Mouse (Mus musculus) lung, postnatal 0 days (tissue): ENCODE measurements at regions not wholly inside any gene's neighbourhood (a gene's known extent, or its start where the extent isn't known, plus 50 kb on each side); places are given as distances from the start of the nearest gene placed in this dataset.
A peak's percentile ranks its signal among the peaks of the same experiment; 100 is the strongest.

Experiments used
- ATAC-seq: fragments of 200-750 bp; cut with Nextera tagmentation; 2 replicates; pipeline ENCODE4 v1.8.0; 2017; ENCODE audit warnings: moderate library complexity
- DNase-seq: peaks from one replicate; pipeline ENCODE4 v3.0.0-alpha.2; 2016; ENCODE audit warnings: low spot score
- H3K27ac ChIP-seq: fragments of 300-500 bp; sonication (generic); 2 replicates; pipeline ENCODE4 v1.5.1; 2014; ENCODE audit warnings: antibody characterized with exemption, mild to moderate bottlenecking, low read length, mixed read lengths
- H3K27me3 ChIP-seq: fragments of 300-500 bp; sonication (generic); replicated peaks from 2 replicates; pipeline ENCODE4 v1.6.1; 2014; ENCODE audit warnings: low read length, mixed read lengths; ENCODE audit not compliant: insufficient read depth
- H3K36me3 ChIP-seq: fragments of 300-500 bp; sonication (generic); 2 replicates; pipeline ENCODE4 v1.6.1; 2014; ENCODE audit warnings: low read length, mixed read lengths; ENCODE audit not compliant: insufficient read depth
- H3K4me1 ChIP-seq: fragments of 300-500 bp; sonication (generic); 2 replicates; pipeline ENCODE4 v1.6.1; 2014; ENCODE audit warnings: antibody characterized with exemption, low read depth, low read length, mixed read lengths; ENCODE audit not compliant: insufficient read depth
- H3K4me2 ChIP-seq: fragments of 300-500 bp; sonication (generic); replicated peaks from 2 replicates; pipeline ENCODE4 v1.6.1; 2014; ENCODE audit warnings: low read depth, mild to moderate bottlenecking, low read length, moderate library complexity, mixed read lengths
- H3K4me3 ChIP-seq: fragments of 300-500 bp; sonication (generic); 2 replicates; pipeline ENCODE4 v1.5.1; 2014; ENCODE audit warnings: low read depth, low read length
- H3K9ac ChIP-seq: fragments of 300-500 bp; sonication (generic); replicated peaks from 2 replicates; pipeline ENCODE4 v1.6.1; 2014; ENCODE audit warnings: low read depth, mild to moderate bottlenecking
- H3K9me3 ChIP-seq: fragments of 300-500 bp; sonication (generic); 2 replicates; pipeline ENCODE4 v1.6.1; 2016; ENCODE audit warnings: low read length, mixed read lengths
- CTCF ChIP-seq: IDR thresholded peaks from 2 replicates; pipeline ENCODE4 v1.5.1; 2016; ENCODE audit warnings: antibody characterized with exemption, mild to moderate bottlenecking
- EP300 ChIP-seq: IDR thresholded peaks from 2 replicates; pipeline ENCODE4 v1.6.1; 2016; ENCODE audit warnings: antibody characterized with exemption, mild to moderate bottlenecking, control low read depth
- WGBS: fragments of 180-500 bp; shearing (Covaris S2); extraction: QIAGEN DNeasy Blood & Tissue Kit; methylation state at CpG from one replicate; pipeline ENCODE4 v1.1.7; 2014; 5-methylcytosine and 5-hydroxymethylcytosine counted together

DNA sequence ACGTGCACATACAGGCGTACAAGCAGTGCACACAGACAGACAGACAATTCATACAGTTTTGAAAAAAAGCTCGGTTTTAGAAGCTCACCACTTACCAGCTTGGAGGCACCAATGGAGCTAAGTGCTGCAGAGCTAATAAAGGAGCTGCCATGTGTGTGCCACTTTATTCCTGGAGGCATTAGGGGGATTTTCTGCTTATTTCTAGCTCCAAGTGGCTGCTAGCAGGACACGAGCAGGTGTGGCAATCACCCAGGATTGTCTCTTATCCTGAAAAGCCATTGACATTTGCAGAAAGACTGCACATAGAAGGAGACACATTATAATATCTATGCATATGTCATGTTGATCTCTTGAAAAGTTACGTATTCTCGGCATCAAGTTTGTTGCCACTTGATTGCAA, 472.5 kb downstream of the Slc4a3 start:
- no peak overlapping the region for H3K9ac ChIP-seq
- no peak overlapping the region for H3K4me2 ChIP-seq
- H3K36me3 ChIP-seq: no peaks in the 10 kb centered on the region
- no peaks in the 10 kb centered on the region for H3K4me1 ChIP-seq
- 0 out of 2 replicates have a peak overlapping the region, but pooled peaks have one; percentile 14 for H3K27ac ChIP-seq
- H3K27me3 ChIP-seq: no peaks in the 10 kb centered on the region
- no peak overlapping the region for H3K4me3 ChIP-seq
- DNase-seq: peak; percentile 58
- no peaks in the 10 kb centered on the region for H3K9me3 ChIP-seq
- WGBS: 53% methylated on average over 6 of the region's 6 CpGs
- no peak for TF ChIP-seq EP300
- TF ChIP-seq CTCF: no peak
- peak; percentile 59 for ATAC-seq

DNA sequence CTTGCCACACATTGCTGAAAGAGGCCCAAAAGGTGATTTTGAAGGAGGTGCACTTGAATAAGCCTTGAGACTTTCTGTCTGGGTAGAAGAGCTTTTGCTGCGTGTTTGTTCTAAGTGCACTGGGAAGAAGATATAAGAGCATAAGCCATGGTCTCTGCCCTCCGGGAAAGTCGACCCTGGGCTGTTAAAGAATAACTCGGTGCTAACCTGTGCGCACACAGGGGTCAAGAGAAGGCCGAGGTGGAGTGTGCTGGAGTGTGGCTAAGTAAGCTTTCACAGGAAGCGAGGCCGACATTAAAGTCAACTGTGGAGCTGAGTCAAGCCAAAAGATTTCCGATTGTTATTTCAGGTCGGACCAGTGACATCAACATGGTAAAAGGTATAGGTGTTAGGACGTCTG, 473.0 kb downstream of the Slc4a3 start:
- peak; percentile 97 for ATAC-seq
- Histone ChIP-seq H3K36me3 (no peaks in the 10 kb centered on the region), H3K4me1 (no peaks in the 10 kb centered on the region), H3K4me2 (no peak overlapping the region), H3K4me3 (no peak overlapping the region), H3K9ac (no peak overlapping the region), H3K9me3 (no peaks in the 10 kb centered on the region), H3K27me3 (no peaks in the 10 kb centered on the region), H3K27ac (no peak overlapping the region)
- peak; percentile 84 for DNase-seq
- TF ChIP-seq CTCF: no peak
- peak; percentile 86 for TF ChIP-seq EP300
- WGBS: 34% methylated on average over 11 of the region's 11 CpGs

DNA sequence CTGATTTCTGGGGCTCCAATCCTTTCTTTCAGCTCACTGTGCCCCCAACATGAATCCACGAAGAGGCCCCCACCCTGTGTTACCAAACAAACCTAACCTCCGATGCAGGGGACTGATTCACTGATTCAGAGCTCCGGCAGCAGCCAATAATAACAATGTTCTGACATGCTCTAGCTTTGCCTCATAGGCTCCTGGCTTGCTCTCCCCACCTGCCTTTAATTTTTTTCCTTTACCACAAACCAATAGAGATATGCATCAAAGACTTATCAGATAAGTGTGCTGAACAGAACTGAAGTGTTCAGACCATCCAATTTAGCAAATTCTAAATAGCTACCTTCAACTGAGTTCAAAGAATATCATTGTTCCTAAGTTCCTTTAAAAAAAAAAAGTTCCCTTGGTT, 478.6 kb downstream of the Slc4a3 start:
- no peak for TF ChIP-seq CTCF
- TF ChIP-seq EP300: no peak
- WGBS: 34% methylated on average over 3 of the region's 3 CpGs
- Histone ChIP-seq H3K4me1 (no peaks in the 10 kb centered on the region), H3K4me2 (no peak overlapping the region), H3K27ac (no peak overlapping the region), H3K36me3 (no peaks in the 10 kb centered on the region), H3K9me3 (no peaks in the 10 kb centered on the region), H3K4me3 (no peak overlapping the region), H3K9ac (no peak overlapping the region), H3K27me3 (no peaks in the 10 kb centered on the region)
- DNase-seq: no peak
- no peak for ATAC-seq

DNA sequence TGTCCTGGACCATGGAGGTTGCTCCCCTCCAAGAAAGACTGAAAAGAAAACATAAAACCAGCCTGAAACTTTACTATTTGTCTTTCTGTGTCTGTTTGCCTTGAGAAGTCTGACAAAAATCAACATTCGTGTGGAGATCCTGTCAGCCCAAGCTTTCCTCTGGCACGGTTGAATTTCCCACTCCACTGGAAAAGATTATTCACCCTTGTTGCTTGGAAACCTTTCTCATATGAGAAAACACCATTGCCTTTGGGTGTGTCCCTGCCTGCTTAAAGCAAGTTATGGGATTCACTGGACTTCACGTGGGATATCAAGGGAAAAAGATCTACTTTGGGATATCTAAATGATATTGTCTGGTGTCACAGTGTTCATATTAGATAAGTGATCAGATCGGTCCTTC, 479.3 kb downstream of the Slc4a3 start:
- H3K9me3 ChIP-seq: no peaks in the 10 kb centered on the region
- H3K4me3 ChIP-seq: no peak overlapping the region
- WGBS: 48% methylated on average over 4 of the region's 4 CpGs
- TF ChIP-seq EP300 (no peak), CTCF (no peak)
- no peak overlapping the region for H3K27ac ChIP-seq
- DNase-seq (peak; percentile 36), ATAC-seq (no peak)
- no peak overlapping the region for H3K4me2 ChIP-seq
- peaks cover under 1% of the 10 kb centered on the region; the same call in 1 of the 2 replicates for H3K4me1 ChIP-seq
- H3K9ac ChIP-seq: no peak overlapping the region
- no peaks in the 10 kb centered on the region for H3K27me3 ChIP-seq
- no peaks in the 10 kb centered on the region for H3K36me3 ChIP-seq

DNA sequence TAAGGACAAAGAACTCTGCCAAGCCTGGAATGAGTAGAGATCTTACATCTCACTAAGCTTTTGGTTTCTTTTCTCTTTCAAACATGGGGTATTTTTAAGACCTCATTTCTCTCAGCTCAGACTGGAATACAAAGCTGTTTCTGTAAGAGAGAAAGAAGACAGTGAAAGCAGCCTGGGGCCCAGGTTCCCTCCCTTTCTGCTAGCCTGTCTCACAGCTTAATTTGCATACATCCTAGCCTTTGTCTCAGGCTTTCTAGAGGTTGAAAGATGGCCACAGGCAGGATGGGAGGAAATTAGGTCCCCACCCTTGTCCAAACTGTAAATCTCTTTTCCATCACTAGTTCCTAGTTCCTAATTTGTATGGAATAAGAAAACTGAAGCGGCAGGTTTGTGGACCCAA, 483.0 kb downstream of the Slc4a3 start:
- Histone ChIP-seq H3K27me3 (no peaks in the 10 kb centered on the region), H3K4me2 (no peak overlapping the region), H3K4me3 (no peak overlapping the region), H3K9ac (no peak overlapping the region), H3K4me1 (peaks cover 9% of the 10 kb centered on the region; the same call in 1 of the 2 replicates), H3K9me3 (no peaks in the 10 kb centered on the region), H3K36me3 (no peaks in the 10 kb centered on the region), H3K27ac (no peak overlapping the region)
- ATAC-seq (no peak), DNase-seq (no peak)
- TF ChIP-seq EP300 (no peak), CTCF (no peak)
- 76% methylated on average over 1 of the region's 1 CpGs for WGBS

DNA sequence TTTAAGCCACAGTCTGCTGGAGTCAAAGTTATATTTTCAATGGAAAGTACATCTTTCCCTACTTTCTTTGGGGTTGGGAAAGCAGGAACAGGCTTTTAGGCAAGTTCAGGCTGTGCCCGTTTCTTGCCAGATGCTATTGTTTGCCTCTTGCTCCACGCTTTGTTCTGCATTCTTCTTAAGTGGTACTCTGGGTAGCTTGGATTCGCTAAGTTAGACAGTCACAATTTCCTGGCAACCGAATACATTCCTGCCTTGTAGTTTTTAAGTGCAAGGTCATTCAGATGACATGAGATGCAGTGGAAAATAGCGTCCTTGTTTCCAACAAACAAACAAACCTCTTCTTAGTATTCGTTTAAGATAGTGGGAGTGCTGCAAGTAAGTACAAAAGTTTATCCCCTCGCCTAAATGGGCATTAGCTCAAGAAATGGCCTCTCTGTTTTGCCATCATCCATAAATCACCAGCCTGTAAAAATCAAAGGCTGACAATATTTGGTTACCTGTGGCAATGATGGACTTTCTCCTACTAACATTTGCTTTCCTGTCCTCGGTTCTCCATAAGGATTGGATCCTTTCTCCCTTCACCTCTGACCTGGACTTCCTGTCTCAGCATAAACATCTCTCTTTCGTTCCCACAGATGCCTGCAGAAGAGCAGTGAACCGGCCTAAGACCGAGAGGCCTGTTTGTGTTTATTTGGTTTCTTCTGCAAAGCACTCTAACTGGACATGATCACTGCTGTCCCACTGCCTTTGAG, 485.3 kb downstream of the Slc4a3 start:
- no peaks in the 10 kb centered on the region for H3K27me3 ChIP-seq
- H3K4me1 ChIP-seq: peaks cover 9% of the 10 kb centered on the region; the same call in 1 of the 2 replicates
- no peak overlapping the region for H3K4me2 ChIP-seq
- WGBS: 17% methylated on average over 11 of the region's 11 CpGs
- H3K4me3 ChIP-seq: no peak overlapping the region
- peak; percentile 72 for DNase-seq
- no peak overlapping the region for H3K9ac ChIP-seq
- H3K9me3 ChIP-seq: no peaks in the 10 kb centered on the region
- no peaks in the 10 kb centered on the region for H3K36me3 ChIP-seq
- peak overlapping the region; percentile 47 for H3K27ac ChIP-seq
- TF ChIP-seq EP300 (peak; percentile 55), CTCF (no peak)
- peak; percentile 70 for ATAC-seq
